ENCODE assay signal across 34 mouse cellular contexts in the genomic region with DNA sequence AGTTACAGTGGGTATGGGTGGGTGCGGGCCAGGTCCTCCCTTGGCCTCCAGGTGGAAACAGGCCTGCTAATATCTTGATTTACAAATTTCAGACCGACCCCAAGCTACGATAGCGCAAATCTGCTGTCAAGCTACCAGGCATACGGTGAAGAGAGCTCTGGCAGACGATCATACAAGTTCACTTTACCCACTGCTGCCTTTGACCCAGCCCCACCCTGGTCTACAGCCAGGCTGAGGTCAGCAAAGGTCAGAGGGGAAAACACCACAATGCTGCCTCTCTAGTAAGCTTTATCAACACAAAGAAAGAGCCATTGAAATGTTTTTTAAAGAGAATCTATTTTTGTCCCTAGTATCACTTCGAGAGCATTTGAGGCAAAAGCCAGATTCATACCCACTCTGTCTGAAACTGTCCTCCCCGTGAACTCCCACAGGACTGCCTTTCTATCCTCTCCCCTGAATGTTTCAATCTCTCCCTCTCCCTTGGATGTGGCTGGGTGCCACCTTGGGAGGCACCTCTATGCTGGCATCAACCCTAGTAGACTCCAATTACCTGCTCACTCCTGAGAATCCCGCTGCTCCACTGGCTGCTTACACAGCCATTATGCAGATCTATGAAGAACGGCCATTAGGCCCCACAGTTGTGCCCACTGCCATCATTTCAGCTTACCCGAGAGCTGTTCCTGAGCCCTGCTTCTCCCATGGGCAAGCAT. TPM values are rescaled to one million over a fixed set of nuclear protein-coding genes. Genes with fewer than 3 reads are reported as not detected.
DNase-seq lines count a peak whose midpoint lies in the region; ATAC-seq and TF ChIP-seq lines count a peak whose summit lies in the region.
"Had no signal": no experiment of that assay in that cellular context is flagged by ENCODE, and none has a peak within 500 bp of the region (broad histone marks: within the 10 kb centered on the region; RNA-seq: fewer than 3 reads in every experiment).

No protein-coding gene starts in this region.

- TF ChIP-seq CTCF in forebrain, postnatal 0 days (IDR thresholded peaks at IDR 0.05; ENCODE audit: low read depth), result no peak

- H3K4me2 ChIP-seq in forebrain, postnatal 0 days (ENCODE audit: low read depth), result no peak overlapping the region
- no peak overlapping the region for H3K4me2 ChIP-seq in forebrain, embryonic 13.5 days
- no peak overlapping the region for H3K4me2 ChIP-seq in hindbrain, embryonic 13.5 days
- no peak overlapping the region for H3K4me2 ChIP-seq in hindbrain, embryonic 11.5 days (replicated peaks; ENCODE audit: low read depth, low read length)
- no peak overlapping the region for H3K4me2 ChIP-seq in midbrain, embryonic 14.5 days (ENCODE audit: low read length)
- H3K4me2 ChIP-seq: heart, embryonic 11.5 days; kidney, embryonic 15.5 days; limb, embryonic 13.5 days; liver, embryonic 11.5 days; lung, embryonic 15.5 days; midbrain, embryonic 11.5 days; neural tube, embryonic 13.5 days had no signal

- no peak overlapping the region for H3K27ac ChIP-seq in forebrain, postnatal 0 days (ENCODE audit: low read depth, low read length)
- no peak overlapping the region for H3K27ac ChIP-seq in forebrain, embryonic 13.5 days
- 0 out of 2 replicates have a peak overlapping the region, but pooled peaks have one; percentile 18 for H3K27ac ChIP-seq in hindbrain, embryonic 13.5 days
- no peak overlapping the region for H3K27ac ChIP-seq in hindbrain, embryonic 11.5 days (ENCODE audit: low read depth, low read length)
- no peak overlapping the region for H3K27ac ChIP-seq in midbrain, embryonic 14.5 days (replicated peaks; ENCODE audit: low read depth, low read length)
- H3K27ac ChIP-seq: kidney, embryonic 15.5 days; limb, embryonic 13.5 days; lung, embryonic 15.5 days; neural tube, embryonic 13.5 days; stomach, postnatal 0 days had no signal

- peaks cover 12% of the 10 kb centered on the region; the same call in 1 of the 2 replicates for H3K36me3 ChIP-seq in forebrain, postnatal 0 days (ENCODE audit: insufficient read depth)
- H3K36me3 ChIP-seq in forebrain, embryonic 13.5 days (ENCODE audit: poor library complexity, severe bottlenecking), result peaks cover 24% of the 10 kb centered on the region
- H3K36me3 ChIP-seq in hindbrain, embryonic 13.5 days, result peaks cover 9% of the 10 kb centered on the region; the same call in 1 of the 2 replicates
- H3K36me3 ChIP-seq in hindbrain, embryonic 11.5 days (ENCODE audit: control insufficient read depth, insufficient read depth, low read length), result no peaks in the 10 kb centered on the region
- no peaks in the 10 kb centered on the region for H3K36me3 ChIP-seq in midbrain, embryonic 14.5 days (ENCODE audit: control insufficient read depth, insufficient read depth, low read length)
- H3K36me3 ChIP-seq: lung, embryonic 15.5 days had no signal

- 0 out of 2 replicates have a peak overlapping the region, but pooled peaks have one; percentile 0 for H3K9ac ChIP-seq in forebrain, postnatal 0 days
- no peak overlapping the region for H3K9ac ChIP-seq in forebrain, embryonic 13.5 days
- H3K9ac ChIP-seq in hindbrain, embryonic 13.5 days, result no peak overlapping the region
- no peak overlapping the region for H3K9ac ChIP-seq in hindbrain, embryonic 11.5 days (ENCODE audit: low read depth, low read length)
- H3K9ac ChIP-seq in midbrain, embryonic 14.5 days (replicated peaks; ENCODE audit: low read length), result no peak overlapping the region
- H3K9ac ChIP-seq: kidney, embryonic 15.5 days; limb, embryonic 13.5 days; lung, embryonic 15.5 days; neural tube, embryonic 13.5 days had no signal

- H3K4me3 ChIP-seq in forebrain, postnatal 0 days (ENCODE audit: low read depth, low read length), result no peak overlapping the region
- H3K4me3 ChIP-seq in forebrain, embryonic 13.5 days, result no peak overlapping the region
- no peak overlapping the region for H3K4me3 ChIP-seq in hindbrain, embryonic 13.5 days
- H3K4me3 ChIP-seq in hindbrain, embryonic 11.5 days (ENCODE audit: low read depth, low read length), result no peak overlapping the region
- H3K4me3 ChIP-seq in midbrain, embryonic 14.5 days (replicated peaks; ENCODE audit: low read depth, low read length), result no peak overlapping the region
- H3K4me3 ChIP-seq: kidney, embryonic 15.5 days; layer of hippocampus, adult 2 months; limb, embryonic 13.5 days; lung, embryonic 15.5 days; myocyte; neural tube, embryonic 13.5 days had no signal

- WGBS in forebrain, postnatal 0 days, result 71% methylated on average over 11 of the region's 11 CpGs
- 77% methylated on average over 11 of the region's 11 CpGs for WGBS in forebrain, embryonic 13.5 days
- 72% methylated on average over 11 of the region's 11 CpGs for WGBS in hindbrain, embryonic 13.5 days
- WGBS in hindbrain, embryonic 11.5 days, result 80% methylated on average over 11 of the region's 11 CpGs
- WGBS in midbrain, embryonic 14.5 days, result 78% methylated on average over 11 of the region's 11 CpGs

- H3K27me3 ChIP-seq in forebrain, postnatal 0 days (ENCODE audit: insufficient read depth, low read length), result no peaks in the 10 kb centered on the region
- H3K27me3 ChIP-seq in forebrain, embryonic 13.5 days, result no peaks in the 10 kb centered on the region
- no peaks in the 10 kb centered on the region for H3K27me3 ChIP-seq in hindbrain, embryonic 13.5 days
- no peaks in the 10 kb centered on the region for H3K27me3 ChIP-seq in hindbrain, embryonic 11.5 days (ENCODE audit: control insufficient read depth, insufficient read depth, low read length)
- no peaks in the 10 kb centered on the region for H3K27me3 ChIP-seq in midbrain, embryonic 14.5 days (ENCODE audit: control insufficient read depth, insufficient read depth, low read length)
- H3K27me3 ChIP-seq: CH12.LX; kidney, embryonic 15.5 days; limb, embryonic 13.5 days; lung, embryonic 15.5 days; neural tube, embryonic 13.5 days; Patski had no signal

- peak; percentile 42 for DNase-seq in adrenal gland, postnatal 10 days
- DNase-seq in adrenal gland, adult 2 months, result no peak
- no peak for DNase-seq in forebrain, postnatal 0 days
- DNase-seq in hindbrain, embryonic 11.5 days (ENCODE audit: low spot score), result no peak
- peak; percentile 83 for DNase-seq in testis, postnatal 14 days (ENCODE audit: low spot score)
- no peak for DNase-seq in midbrain, embryonic 14.5 days
- DNase-seq: adrenal gland, postnatal 36 days; heart, adult 18-20 months; kidney, adult 18-20 months; kidney, postnatal 25 days; lung, postnatal 36 days; right cerebral cortex, postnatal 25 days; spleen, adult 18-20 months; thymus, postnatal 4 days had no signal

- H3K4me1 ChIP-seq in forebrain, postnatal 0 days (ENCODE audit: insufficient read depth), result 0 out of 2 replicates have a peak, but pooled peaks cover 6% of the 10 kb centered on the region
- peaks cover 10% of the 10 kb centered on the region for H3K4me1 ChIP-seq in forebrain, embryonic 13.5 days
- H3K4me1 ChIP-seq in hindbrain, embryonic 13.5 days (replicated peaks), result peaks cover 15% of the 10 kb centered on the region
- H3K4me1 ChIP-seq in hindbrain, embryonic 11.5 days (replicated peaks; ENCODE audit: control insufficient read depth, insufficient read depth, low read length), result no peaks in the 10 kb centered on the region
- peaks cover 6% of the 10 kb centered on the region for H3K4me1 ChIP-seq in midbrain, embryonic 14.5 days (ENCODE audit: control insufficient read depth, insufficient read depth, low read length)
- H3K4me1 ChIP-seq: lung, embryonic 15.5 days had no signal

- no peaks in the 10 kb centered on the region for H3K9me3 ChIP-seq in forebrain, postnatal 0 days (ENCODE audit: low read length)
- no peaks in the 10 kb centered on the region for H3K9me3 ChIP-seq in forebrain, embryonic 13.5 days (replicated peaks)
- no peaks in the 10 kb centered on the region for H3K9me3 ChIP-seq in hindbrain, embryonic 13.5 days
- H3K9me3 ChIP-seq in hindbrain, embryonic 11.5 days (ENCODE audit: control insufficient read depth, low read length), result no peaks in the 10 kb centered on the region
- no peaks in the 10 kb centered on the region for H3K9me3 ChIP-seq in midbrain, embryonic 14.5 days (ENCODE audit: control insufficient read depth, low read length)
- H3K9me3 ChIP-seq: kidney, embryonic 15.5 days; limb, embryonic 13.5 days; lung, embryonic 15.5 days; neural tube, embryonic 13.5 days had no signal

- ATAC-seq in forebrain, postnatal 0 days, result no peak
- ATAC-seq in forebrain, embryonic 13.5 days, result no peak
- ATAC-seq in hindbrain, embryonic 13.5 days (ENCODE audit: low FRiP score), result no peak
- no peak for ATAC-seq in hindbrain, embryonic 11.5 days (ENCODE audit: low FRiP score)
- ATAC-seq in midbrain, embryonic 14.5 days (ENCODE audit: low FRiP score, low TSS enrichment), result no peak
- ATAC-seq: forebrain, embryonic 14.5 days; hindbrain, embryonic 16.5 days; Patski had no signal

RNA-seq across cellular contexts. Expression of gene Chga, which starts 53.2 kb away (rescaled TPM):
- total RNA-seq in adrenal gland, postnatal 10 days (2021), result 1,000 to 10,000 TPM; 1,052 to 1,140 TPM
- 1,000 to 10,000 TPM; 1,470 to 2,168 TPM for total RNA-seq in adrenal gland, adult 2 months (2021)
- polyA plus RNA-seq in adrenal gland, adult 2 months (2012; rRNA removed), result 4,298 and 5,253 TPM in 2 replicates
- total RNA-seq in forebrain, postnatal 0 days (2014; rRNA removed), result 108 and 123 TPM in 2 replicates
- 130 and 171 TPM in 2 replicates for polyA plus RNA-seq in forebrain, postnatal 0 days (2015; fragmentation: Nextera tagmentation; extraction: Ambion mirVana)
- 59.6 and 60.0 TPM in 2 replicates for polyA plus RNA-seq in forebrain, embryonic 13.5 days (2015; fragmentation: Nextera tagmentation; extraction: Ambion mirVana)
- polyA plus RNA-seq in hindbrain, embryonic 13.5 days (2015; fragmentation: Nextera tagmentation; extraction: Ambion mirVana), result 96.0 and 102 TPM in 2 replicates
- 24.8 and 27.1 TPM in 2 replicates for polyA plus RNA-seq in hindbrain, embryonic 11.5 days (2014; fragmentation: Nextera tagmentation; extraction: Ambion mirVana)
- polyA plus RNA-seq in midbrain, embryonic 14.5 days (2014; fragmentation: Nextera tagmentation; extraction: Ambion mirVana), result 92.7 and 116 TPM in 2 replicates
- total RNA-seq: CH12.LX; gastrocnemius, adult 8-10 months; heart, adult 18-20 months; megakaryocyte, adult 5-6 weeks; MEL had no signal
- polyA plus RNA-seq: heart, postnatal 0 days; myocyte had no signal

Comparison
In these comparisons a context has a peak if more than half of its experiments do, and no peak if none do; other contexts are left out.
1. DNase-seq: peak in adrenal gland, postnatal 10 days (single experiment) and testis, postnatal 14 days (single experiment); none in adrenal gland, adult 2 months (single experiment), forebrain, postnatal 0 days (single experiment), hindbrain, embryonic 11.5 days (single experiment) and midbrain, embryonic 14.5 days (single experiment).
2. RNA of gene Chga, which starts 53.2 kb away (polyA plus RNA-seq): 4,298 to 5,253 TPM in adrenal gland, adult 2 months; 130 to 171 TPM in forebrain, postnatal 0 days, 96.0 to 102 TPM in hindbrain, embryonic 13.5 days, 92.7 to 116 TPM in midbrain, embryonic 14.5 days, 59.6 to 60.0 TPM in forebrain, embryonic 13.5 days and 24.8 to 27.1 TPM in hindbrain, embryonic 11.5 days; every median in the first group is over 10 times any median in the second.